Mouse (Mus musculus): ENCODE results near the gene Bzw2.

Gene Bzw2

DNA sequence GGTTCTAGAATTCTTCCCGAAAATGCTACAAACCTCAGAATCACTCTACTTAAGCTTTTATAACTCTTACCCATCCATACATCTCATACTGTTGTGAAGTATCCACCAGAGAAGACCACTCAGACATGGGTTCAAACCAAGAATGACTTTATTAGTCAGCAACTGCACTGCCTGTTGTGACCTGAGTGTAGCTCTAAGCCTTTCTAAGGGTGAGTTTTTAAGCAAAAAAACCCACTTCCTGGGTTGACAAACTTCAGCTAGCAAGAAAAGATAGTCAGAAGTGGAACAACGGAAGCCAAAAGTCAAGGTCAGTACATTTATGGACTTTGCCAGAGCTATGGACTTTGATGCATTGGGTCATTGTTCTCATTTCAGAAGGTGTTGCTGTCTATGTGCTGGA, 90.3 kb downstream of the Bzw2 start:
- DNase-seq, result no peak

DNA sequence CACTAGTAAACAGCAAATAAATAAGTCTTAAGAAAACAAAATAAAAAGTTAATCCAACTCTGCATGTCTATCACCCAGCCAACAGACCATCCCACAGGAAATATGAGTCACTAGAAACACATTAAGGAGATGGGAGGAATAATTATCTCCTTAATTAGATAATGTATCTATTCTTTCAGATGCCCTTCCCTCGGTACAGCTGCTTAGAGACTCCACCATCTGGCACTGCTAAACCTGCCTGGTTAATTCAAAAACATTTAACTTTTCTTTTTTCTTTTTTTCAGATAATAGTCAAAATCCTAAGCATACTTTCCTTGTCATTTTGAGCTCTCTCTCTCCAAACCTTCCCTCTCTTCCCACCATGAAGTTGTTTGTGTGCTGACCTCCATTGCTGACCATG, 92.0 kb downstream of the Bzw2 start:
- no peak for DNase-seq

DNA sequence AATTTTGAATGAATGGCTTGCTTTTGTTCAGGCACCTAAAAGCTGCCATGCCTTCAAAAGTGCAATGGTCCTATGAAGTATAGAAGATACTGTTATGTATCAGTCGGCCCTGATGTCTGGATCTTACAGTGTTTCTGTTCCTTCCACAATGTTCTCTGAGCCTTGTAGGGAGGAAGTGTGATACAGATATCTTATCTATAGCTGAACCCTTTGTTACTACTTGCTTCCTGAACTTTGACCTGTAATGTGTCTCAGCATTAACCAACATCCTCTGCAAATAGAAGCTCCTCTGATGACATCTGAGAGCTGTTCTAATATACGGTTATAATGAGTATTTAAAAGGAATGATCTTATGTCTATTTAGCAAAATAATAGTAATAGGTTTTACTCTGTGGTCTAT, 100.2 kb downstream of the Bzw2 start:
- no peak for DNase-seq

DNA sequence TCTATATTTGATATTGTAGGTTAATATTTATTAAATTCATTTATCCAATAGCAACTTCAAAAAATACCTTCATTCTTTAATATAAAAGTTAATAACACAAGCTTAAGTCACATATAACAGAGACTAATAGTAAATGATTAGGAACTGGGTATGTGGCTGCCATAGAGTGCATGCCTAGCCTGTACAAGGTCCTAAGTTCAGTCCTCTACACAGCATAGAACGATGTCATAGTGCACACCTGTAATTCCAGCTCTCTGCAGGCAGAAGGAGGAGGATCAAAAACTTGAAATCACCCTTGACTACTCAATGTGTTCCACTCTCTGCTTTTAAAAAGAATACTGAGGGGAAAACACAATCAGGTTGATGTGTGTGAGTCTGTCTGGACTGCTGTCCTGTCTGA, 107.6 kb downstream of the Bzw2 start:
- no peak for DNase-seq

- DNase-seq, result no peak
These were observed 110.3 kb downstream of the Bzw2 start for GRCm38 (mm10) chr12:36047593-36047992.

GRCm38 (mm10) chr12:36046196-36046595, 111.7 kb downstream of the Bzw2 start:
- DNase-seq, result no peak

GRCm38 (mm10) chr12:36044691-36045090, 113.2 kb downstream of the Bzw2 start:
- no peak for DNase-seq

- peak; percentile 80 to 87 for DNase-seq
These were observed 115.5 kb downstream of the Bzw2 start, which contains the start of gene Tspan13 for GRCm38 (mm10) chr12:36042348-36042778. Tspan13 (minus strand) TSS chr12:36042500.
